Mouse (Mus musculus) embryonic stem cell, embryonic (primary cell): ENCODE measurements around the gene Vps13c.

Experiments used
- CTCF ChIA-PET, 4 experiments: fragments of 300-600 bp in 2 of 4; fragments of 350-600 bp in 2 of 4; sonication (Branson Sonifier 250); formaldehyde crosslinking; loops; one replicate each; lab custom pipeline; 2022; ENCODE audit warnings: inconsistent platforms in 2 of 4; lab: Charles Lee
- POLR2A ChIA-PET, 4 experiments: fragments of 300-600 bp in 2 of 4; fragments of 350-600 bp in 2 of 4; sonication (Branson Sonifier 250); formaldehyde crosslinking; loops; one replicate each; lab custom pipeline; 2022; ENCODE audit warnings: antibody characterized with exemption in 4 of 4, inconsistent platforms in 1 of 4; lab: Charles Lee

Vps13c gene

DNA sequence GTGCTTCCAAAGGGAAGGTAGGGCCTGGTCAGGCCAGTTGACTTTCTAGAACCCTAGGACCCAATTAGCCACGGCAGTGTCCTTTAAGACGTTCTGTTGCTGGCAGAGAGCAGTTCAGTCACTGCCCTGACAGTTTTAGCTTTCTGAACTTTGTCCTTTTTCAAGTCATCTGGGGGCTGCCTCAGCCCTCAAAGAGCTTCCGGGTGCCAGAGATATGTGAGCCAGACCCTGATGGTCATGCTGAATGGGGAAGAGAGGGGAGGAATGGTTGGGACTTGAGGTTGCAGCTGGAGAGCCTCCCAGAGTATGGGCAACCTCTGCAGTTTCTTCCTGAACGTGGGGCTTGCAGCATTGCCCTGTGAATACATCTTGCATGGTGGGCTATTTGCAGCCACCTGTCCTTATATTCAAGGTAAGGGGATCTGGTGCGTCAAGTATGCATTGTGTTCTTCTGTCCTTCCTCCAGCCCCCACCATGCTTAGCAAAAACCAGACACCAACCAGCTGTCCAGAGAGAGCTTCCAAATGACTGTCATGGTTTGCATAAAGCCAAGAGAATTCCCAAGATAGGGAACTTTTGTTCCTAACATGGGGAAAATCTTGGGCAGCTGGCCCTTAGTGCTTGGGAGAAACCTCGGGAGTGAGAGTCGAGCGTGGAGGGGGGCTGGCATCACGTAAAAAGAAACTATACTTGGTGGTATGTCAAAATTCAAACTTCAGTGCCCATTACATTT lies 182.3 kb downstream of the Vps13c start:
- ChIA-PET POLR2A (interaction anchor here in 1 of 4 experiments (0.8 kb wide), 1 partner anchor 1447 kb away, joined by 3 read pairs; no protein-coding TSS in a partner anchor), CTCF (interaction anchor here in 1 of 4 experiments (1.1 kb wide), 1 partner anchor 194 kb away, joined by 3 read pairs; no protein-coding TSS in a partner anchor)

DNA sequence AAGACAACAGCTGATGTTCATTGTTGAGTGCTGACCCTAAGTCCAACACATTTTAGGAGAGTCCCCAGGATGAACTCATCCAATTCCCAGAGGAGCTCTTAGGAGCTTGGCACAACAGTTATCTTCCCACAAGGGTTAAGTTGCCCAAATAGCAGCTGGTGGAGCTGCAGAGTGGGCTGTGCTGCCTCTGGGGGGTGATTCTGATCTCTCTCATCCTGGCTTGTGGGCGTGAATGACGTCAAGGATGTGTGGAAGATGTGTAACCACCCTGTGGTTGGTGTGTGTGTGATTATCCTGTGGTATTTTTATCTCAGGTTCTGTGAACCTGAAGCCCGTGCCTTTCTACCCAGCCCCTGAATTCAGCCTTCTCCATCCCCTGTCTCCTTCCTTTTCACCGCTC lies 188.4 kb downstream of the Vps13c start:
- CTCF ChIA-PET, result no interaction called here
- POLR2A ChIA-PET, result no interaction called here

DNA sequence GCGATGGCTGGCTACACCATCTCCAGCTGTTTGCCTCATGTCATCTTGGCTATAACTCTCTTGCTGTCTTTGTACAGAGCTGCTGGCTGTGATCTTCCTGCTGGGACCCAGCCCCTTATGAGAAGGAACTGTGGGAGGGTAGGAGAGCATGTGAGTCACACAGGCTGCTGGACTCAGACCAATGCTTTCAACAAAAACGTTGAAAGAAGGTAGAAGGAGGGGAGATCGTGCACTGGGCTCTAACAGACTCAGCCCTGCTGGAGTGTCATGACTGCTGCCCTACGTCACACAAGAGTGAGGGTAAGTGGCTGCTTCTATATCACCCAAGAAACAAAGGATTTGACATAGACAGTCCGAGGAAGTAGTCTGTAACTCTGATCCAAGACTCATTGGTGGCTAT lies 193.6 kb downstream of the Vps13c start:
- POLR2A ChIA-PET, result no interaction called here
- CTCF ChIA-PET, result no interaction called here
